Mouse (Mus musculus) A20 (cell line): ENCODE measurements around the gene Aifm3.

Experiments
- DNase-seq: peaks from one replicate; pipeline ENCODE4 v3.0.0-alpha.2; 2011; ENCODE audit warnings: low read depth, low spot score

Gene Aifm3

DNA sequence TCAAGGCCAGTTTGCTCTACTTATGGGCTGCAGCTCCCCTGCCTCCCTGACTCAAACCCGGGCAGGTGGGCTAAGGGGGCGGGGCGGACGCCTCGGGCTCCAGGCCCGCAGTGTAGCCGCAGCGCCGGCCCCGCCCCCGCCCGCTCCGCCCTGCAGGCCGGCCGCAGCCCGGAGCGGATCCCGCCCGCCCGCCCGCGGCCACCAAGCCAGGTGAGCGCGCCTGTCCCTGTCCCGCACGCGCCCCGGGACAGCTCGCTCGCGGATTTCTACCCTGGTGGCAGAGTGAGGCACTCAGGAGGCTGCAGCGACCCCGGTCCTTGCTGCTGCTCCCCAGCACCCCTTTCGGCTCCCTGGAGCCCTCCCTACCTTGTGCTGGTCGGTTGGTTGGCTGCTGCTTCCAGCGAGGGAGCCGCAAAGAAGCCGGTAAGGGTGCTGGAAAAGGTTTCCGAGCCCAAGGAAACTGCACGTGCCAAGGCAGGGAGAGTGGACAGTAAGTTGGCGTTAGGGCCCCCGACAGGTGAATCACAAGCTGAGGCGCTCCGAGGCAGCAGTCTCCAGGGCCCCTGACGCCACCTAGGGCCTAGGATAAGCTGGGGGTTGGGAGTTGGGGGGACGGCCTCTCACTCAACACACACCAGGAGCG lies at the start of gene Aifm3:
Gene Aifm3, plus strand, starts transcription at position 143 of the 643 bp plus-strand sequence.
- DNase-seq = peak; percentile 51

DNA sequence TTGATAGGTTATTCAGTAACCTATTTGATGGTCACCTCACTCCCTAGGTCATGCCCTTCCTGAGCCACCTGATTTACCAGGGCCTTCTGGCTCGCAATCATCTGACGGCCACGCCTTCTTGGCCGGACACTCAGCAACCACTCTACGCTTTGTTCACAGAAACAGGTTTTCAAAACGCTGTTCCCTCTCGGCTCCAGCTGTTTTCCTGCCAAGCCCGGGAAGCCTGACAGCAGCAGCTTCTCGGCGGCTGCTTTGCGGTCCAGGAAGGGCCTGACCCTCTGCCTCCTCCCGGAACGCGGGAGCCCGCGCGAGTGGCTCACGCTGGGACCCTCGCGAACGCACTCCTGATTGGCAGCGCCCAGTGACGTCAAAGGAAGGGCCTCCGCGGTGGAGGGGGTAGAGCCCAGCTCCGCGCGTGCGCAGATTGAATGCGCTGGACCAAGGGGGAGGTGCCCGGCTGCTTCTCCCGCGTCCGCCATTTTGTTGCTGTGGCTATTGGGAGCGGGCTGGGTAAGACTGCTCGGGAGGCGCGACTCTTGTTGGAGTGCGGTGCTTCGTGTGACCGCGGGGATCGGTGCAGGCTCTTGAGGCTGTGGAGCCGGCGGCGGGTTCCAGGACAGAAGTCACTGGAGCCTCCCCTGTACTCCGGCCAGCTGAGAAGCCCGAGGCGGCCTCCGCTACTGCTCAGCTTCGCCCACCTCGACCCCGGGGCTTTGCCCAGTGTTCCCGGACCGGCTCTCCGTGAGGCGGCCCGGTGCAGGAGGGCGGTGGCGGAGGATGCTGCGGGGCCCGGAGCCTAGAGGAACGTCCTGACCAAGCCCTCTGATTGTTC lies 37.7 kb upstream of the Aifm3 start, which contains the start of gene Crkl:
Gene Crkl, plus strand, starts transcription at position 447 of the 832 bp plus-strand sequence.
- DNase-seq = peak; percentile 98

DNA sequence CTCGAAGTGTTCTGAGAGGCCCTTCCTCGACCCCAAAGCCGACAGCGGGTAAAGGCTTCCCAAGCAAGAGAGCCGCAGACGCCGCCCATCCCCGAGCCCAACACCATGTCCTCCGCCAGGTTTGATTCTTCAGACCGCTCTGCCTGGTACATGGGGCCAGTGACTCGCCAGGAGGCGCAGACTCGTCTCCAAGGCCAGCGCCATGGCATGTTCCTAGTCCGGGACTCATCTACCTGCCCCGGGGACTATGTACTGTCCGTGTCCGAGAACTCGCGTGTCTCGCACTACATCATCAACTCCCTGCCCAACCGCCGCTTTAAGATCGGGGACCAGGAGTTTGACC lies 37.1 kb upstream of the Aifm3 start:
- no peak for DNase-seq

DNA sequence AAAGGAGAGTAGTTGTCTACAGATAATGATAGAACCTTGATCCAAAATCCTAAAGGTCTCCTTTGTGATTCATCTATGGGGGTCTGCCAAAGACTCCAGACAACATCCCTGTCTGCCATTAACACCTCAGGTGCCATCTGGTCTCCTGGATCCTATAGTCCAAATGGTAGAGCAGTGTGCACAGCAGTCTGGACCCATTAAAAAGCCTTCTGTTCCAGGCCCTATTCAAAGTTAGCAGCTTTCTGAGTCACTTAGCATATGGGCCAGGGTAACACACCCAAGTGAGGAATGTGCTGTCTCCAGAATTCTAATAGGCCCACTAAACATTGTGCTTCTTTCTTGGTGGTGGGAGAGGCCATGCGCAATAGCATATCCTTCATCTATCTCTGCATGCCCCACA lies 32.5 kb upstream of the Aifm3 start:
- DNase-seq = no peak

DNA sequence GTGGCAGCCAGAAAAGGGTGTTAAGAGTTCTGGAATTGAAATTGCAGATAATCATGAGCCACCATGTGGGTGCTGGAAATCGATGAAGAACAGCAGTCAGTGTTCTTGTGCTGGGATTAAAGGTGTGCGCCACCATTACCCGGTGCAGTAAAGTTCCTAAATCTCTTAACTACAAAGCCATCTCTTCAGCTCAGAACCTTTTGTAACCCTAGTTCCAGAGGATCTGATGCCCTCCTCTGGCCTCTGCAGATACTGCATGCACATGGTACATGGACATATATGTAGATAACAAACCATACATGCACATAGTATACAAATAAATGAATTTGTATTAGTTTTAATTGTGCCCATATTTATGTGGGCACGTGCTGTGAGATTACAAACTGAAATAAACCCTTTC lies 29.2 kb upstream of the Aifm3 start:
- peak; percentile 57 for DNase-seq

DNA sequence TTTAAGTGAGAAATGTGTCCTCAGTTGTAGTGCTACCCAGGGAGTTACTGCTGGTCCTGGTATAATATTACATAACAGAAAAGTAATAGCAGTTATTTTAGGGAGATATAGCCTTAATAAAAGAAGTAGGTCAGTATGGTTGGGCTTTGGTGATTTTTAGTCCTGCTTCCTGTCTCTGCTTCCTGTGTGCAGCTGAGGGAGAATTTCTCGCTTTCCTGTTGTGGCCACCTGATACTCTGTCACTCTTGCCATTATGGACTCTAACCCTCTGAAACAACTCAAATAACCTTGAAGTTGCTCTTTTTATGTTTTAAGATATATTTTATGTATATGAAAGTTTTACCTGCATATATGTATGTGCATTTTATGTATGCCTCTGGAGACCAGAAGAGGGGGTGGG lies 27.8 kb upstream of the Aifm3 start:
- no peak for DNase-seq

DNA sequence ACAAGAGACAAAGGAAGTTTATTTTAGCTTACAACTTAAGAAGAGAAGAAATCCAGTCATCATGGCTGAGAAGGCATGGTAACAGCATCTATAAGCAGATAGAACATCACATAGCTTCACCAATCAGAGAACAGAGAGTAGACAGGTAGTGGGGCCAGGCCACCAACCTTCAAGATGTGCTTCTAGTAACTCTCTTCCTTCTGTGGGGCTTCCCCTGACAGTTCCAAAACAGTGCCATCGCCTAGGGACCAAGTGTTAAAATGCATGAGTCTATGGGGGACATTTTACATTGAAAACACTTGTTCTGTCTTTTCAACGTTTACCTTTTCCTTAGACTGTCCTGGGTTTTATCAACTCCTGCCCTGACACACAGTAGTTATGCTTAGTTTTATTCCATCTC lies 26.2 kb upstream of the Aifm3 start:
- DNase-seq = no peak

DNA sequence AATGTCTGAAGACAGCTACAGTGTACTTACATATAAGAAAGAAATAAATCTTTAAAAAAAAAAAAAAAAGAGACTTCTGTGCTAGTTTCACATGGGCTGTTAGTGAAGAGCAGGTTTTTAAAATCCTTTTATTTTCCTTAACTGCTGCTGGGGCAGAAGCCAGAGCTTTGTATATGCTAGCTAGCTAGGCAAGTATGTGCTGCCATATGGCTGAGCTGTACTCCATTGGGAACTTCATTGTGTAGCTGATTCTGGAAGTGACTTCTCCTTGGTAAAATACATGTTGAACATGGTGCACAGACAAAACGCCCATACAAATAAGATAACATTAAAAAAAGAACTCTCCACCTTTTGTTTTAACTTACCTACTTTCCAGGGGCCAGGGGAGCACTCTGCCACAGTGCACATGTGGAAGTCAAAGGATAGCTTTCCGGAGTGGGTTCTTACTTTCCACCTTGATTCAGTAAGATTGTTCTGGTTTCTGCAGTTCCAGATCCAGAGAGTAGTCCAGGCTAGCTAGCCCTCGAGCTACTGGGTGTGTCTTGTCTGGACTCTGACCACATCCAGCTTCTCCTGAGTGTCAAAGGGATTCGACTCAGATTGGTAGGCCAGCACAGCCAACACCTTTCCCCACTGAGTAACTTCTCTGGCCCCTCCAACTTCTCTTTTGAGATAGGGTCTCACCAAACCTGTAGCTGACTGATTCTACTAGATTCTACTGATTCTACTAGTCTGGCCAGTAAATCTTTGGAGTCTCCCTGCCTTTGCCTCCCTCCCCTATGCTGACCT lies 22.3 kb upstream of the Aifm3 start:
- no peak for DNase-seq

DNA sequence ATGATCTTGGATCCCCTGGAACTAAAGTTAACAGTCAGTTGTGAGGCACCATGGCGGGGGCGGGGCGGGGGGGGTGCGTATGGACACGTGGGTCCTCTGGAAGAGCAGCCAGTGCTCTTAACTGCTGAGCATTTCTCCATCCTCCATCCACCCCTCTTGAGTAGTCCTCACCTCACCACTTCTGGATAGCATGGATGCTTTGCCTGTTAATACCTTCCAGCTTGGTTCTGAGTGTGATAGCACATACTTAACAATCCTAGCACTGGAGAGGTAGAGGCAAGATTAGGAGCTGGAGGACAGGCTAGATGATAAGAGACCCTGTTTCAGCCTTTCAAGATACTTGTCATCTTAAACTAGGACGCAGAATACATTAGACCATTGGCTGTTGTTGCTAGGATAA lies 16.9 kb upstream of the Aifm3 start:
- no peak for DNase-seq

DNA sequence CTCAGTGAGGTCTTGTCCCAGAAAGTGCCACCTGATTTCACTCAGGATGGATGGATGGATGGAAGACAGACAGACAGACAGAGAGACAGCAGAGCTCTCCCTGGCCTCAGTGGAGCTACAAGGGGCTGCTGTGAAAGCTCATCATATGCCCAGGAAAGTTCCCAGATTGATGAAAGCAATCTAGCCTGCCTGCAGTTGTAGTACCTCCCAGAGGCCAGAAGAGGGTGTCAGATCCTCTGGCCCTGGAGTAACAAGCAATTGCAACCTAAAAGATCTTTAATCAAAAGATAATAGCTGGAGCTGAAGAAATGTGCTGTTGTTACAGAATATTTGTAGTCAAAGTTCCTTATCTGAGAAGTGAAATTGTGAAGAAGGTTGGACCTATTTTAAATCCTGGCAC lies 15.3 kb upstream of the Aifm3 start:
- DNase-seq = peak; percentile 48

DNA sequence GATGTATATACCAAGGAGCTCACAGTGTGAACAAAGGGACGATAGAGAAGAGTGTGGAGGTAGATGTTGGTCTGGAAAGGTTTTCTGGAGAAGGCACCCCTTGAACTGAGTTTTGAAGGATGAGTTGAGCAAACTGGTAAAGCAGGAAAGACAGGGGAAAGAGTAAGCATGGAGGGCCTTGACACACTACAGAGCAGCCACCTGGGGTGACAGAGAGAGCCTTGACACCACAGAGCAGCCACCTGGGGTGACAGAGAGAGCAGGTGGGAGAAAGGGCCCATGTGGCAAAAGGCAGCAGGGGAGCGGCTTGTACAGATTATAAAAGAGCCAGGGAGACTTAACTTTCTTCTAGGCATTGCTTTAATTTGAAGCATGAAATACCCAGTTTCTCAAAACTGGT lies 14.7 kb upstream of the Aifm3 start:
- DNase-seq = no peak

DNA sequence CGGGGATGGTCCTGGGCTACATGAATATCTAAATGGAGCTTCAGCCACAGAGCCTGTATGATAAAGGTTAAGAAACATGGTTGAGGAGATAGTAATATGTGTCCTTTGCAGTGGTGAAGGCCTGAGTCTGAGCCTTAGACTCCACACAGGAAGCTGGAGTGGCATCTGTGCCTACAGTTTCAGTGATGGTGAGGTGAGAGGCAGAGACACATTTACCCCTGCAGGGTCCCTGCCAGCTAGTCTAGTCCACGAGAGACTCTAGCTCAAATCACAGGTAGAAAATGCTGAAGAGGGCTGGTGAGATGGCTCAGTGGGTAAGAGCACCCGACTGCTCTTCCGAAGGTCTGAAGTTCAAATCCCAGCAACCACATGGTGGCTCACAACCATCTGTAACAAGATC lies 14.1 kb upstream of the Aifm3 start:
- no peak for DNase-seq

DNA sequence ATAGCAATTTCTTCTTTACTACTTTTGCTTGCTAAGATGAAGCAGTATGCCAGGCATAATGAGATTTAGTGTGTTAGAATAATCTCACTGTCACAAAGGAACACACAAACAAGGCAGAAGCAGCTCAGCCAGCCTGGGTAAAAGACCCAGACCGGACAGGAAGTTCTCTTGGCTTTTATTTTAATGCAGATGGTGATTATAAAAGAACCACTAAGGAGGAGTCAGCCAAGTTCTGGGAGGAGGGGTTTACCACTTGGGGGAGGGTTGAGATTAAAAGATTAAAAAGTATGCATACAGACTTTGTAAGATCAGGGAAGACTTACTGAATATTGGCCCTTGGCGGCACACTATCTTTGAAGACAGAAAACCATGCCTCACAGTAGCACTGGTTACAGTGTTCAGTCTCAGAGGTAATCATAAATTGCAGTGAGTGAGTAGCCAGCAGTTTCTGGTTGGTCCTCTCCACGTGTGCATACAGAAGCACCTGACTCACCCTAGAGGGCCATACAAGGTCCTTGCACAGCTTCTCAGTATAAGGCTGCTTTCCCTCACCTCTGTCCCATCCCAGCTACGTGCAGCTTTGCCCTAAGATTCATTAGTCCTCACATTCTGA lies 11.0 kb upstream of the Aifm3 start:
- DNase-seq = no peak

DNA sequence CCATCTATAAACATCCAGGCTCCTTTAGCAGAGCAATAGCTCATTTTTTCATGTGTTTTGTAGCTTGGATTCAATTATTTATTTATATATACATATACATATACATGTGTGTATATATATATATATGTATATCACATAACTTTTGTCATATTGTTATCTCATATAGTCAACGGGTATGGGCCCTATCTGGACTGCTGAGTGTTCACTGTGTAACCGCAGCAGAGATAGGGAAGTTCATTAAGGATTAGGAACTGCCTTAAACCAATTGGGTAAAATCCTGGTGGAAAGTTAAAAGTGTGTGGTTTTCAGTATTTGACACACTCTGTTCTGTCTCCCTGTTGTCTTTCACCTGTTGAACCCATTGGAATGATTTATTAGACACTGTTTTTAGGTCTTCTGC lies 7.9 kb upstream of the Aifm3 start:
- DNase-seq = no peak

DNA sequence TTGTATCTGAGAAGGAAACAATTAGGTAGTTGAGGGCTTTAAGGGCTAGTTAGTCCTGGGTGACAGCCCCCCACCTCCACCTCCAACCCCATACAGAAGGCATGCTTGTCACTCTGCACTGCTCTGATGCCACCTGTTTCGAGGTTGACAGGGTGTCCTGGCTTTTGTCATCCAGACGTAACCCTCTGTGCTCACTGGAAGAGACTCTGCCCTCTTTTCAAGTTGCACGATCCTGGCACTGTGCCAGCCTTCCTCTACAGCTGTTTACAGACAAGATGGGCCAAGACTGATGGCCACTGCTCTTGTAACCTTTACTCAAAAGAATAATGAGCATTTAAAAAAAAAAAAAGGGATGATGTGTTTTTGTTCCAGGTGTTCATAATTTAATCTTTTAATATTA lies 2.9 kb upstream of the Aifm3 start:
- no peak for DNase-seq

DNA sequence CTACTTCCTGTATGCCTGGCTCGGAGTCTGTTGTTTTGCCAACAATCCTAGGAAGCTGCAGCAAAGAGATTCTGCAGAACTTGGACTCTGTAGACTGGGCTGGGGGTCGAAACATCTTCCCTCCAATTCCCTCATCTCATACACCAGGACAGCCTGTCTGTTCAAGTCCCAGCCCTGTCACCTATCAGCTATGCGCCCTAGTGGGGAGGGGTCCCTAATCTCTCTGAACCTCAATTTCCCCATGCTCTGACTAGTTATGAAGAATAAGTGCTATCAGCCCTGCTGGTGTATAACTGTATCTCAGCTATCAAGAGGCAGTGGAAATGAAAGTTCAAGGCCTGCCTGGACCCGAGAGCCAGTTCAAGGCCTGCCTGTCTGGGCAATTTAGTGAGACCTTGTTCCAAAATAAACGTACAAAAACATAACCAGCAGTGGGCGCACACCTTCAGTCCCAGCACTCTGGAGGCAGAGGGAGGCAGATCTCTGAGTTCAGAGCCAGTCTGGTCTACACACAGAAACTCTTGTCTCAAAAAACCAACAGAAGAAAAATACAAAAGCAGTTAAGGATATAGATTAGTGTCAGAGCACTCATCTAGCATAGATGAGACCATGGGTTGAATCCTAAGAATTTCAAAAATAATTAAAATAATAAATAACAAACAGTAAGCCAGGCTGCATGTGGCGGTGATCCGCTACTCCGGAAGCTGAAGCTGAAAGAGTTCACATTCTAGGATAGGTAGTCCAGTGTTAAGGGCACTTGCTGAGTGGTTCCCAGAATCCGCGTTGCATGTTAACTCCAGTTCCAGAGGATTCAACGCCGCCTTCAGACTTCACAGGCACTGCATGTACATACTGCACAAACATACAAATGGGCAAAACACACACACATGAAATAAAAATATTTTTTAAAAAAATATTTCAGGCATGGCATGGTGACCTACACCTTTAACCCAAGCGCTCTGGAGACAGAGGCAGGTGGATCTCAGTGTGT lies 638 bp upstream of the Aifm3 start:
- peak; percentile 61 for DNase-seq

DNA sequence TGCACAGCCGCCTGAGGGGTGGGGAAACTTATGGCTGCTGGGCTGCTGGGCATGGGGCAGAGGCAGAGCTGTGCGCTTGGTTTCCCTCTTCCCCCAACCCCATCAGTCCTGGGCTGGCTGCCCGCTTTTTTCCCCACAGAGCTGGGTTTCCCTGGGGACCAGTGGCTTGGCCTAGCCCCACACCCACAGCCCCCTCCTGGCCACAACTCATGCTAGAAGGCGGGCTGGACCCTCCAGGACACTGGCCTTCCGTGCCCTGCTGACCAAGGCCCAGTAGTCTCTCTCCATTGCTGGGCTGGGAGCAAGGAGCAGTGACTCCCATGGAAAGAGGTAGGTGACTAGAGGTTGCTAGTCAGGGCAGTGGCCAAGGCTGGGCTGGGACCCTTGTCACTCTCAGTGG lies 1.7 kb downstream of the Aifm3 start:
- no peak for DNase-seq

DNA sequence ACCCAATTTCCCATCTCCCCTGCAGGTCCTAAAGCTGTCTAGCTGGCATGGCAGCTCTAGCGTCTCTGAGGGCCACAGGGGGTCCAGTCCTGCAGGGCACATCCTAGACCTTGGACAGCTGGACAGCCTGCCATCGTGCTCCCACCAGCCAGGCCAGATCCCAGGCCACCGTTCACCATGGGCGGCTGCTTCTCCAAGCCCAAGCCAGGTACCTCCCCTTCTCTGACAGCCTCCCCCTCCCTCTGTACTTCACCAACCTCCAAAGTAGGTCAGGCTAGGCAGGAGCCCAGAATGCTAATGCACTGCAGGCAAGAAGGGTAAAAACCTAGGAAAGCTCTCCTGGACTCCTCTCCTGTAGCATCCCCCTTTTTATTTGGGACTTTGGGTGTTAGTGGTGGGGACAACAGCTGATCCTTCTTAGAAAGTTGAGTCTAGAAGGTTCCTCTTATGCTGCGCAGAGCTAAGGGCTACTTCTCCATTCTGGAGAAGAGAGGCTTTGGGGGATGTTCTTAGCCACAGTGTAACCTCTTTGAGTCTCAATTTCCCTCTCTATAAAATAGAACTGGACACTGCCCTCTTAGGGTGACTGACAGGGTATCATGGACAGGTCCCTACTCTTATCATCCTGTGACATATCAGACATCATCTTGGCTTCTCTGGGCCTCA lies 2.6 kb downstream of the Aifm3 start:
- peak; percentile 46 for DNase-seq

DNA sequence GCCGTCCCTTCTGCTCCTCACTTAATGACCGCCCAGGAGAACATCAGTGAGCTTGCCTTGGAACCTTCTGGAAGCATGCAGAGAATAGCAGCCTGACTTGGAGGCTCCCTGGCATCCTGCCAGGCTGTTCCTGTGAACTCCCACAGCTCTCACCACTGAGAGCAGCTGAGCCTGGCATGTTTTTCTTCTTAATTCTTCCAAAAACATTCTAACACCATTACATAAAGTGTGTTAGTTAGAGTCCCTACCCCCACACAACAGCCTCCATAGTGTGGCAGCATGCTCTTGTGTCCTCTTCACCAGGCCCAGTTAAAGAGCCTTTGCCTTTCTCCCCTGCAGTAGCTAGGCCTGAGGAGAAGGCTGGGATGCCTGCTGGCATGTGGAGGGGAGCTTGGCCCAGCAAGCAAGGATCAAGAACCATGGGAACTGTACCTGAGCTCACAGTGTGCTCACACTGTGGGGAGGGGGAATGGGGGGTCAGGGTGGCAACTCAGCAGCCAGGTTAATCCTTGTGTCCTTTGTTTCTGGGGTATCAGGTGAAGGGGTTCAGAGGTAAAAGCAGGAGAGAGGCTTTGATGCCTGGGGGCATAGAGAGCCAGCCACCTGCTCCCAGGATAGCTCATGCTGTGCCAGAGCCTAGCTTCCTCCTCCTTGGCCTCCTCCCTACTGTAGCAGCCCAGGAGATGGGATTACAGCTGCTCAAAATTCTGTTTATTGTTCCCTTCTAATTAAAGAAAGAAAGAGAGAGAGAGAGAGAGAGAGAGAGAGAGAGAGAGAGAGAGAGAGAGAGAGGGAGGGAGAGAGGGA lies 7.3 kb downstream of the Aifm3 start:
- DNase-seq = no peak
